Mouse (Mus musculus) embryonic facial prominence, embryonic 14.5 days (tissue): ENCODE data around the gene Ube4b. TPM values are rescaled to one million over a fixed set of nuclear protein-coding genes. Genes with fewer than 3 reads are reported as not detected.
A peak's percentile ranks its signal among the peaks of the same experiment; 100 is the strongest.

Source experiments
- ATAC-seq: fragments of 200-750 bp; cut with Nextera tagmentation; 2 replicates; pipeline ENCODE4 v1.8.0; 2017; ENCODE audit warnings: low read depth, moderate number of reproducible peaks, moderate TSS enrichment
- DNase-seq: peaks from one replicate; pipeline ENCODE4 v3.0.0-alpha.2; 2015; ENCODE audit warnings: low spot score
- H3K27ac ChIP-seq: fragments of 300-500 bp; sonication (generic); replicated peaks from 2 replicates; pipeline ENCODE4 v1.5.1; 2014; ENCODE audit warnings: low read depth, mild to moderate bottlenecking, low read length, moderate library complexity
- H3K27me3 ChIP-seq: fragments of 300-500 bp; sonication (generic); replicated peaks from 2 replicates; pipeline ENCODE4 v1.6.1; 2014; ENCODE audit warnings: low read length; ENCODE audit not compliant: control insufficient read depth, insufficient read depth
- H3K36me3 ChIP-seq: fragments of 300-500 bp; sonication (generic); 2 replicates; pipeline ENCODE4 v1.6.1; 2014; ENCODE audit warnings: low read length, mixed read lengths; ENCODE audit not compliant: control insufficient read depth, insufficient read depth
- H3K4me1 ChIP-seq: fragments of 300-500 bp; sonication (generic); 2 replicates; pipeline ENCODE4 v1.6.1; 2014; ENCODE audit warnings: antibody characterized with exemption, low read length; ENCODE audit not compliant: control insufficient read depth, insufficient read depth
- H3K4me2 ChIP-seq: fragments of 300-500 bp; sonication (generic); 2 replicates; pipeline ENCODE4 v1.6.1; 2014; ENCODE audit warnings: low read depth, mild to moderate bottlenecking, low read length, moderate library complexity, mixed read lengths
- H3K4me3 ChIP-seq: fragments of 300-500 bp; sonication (generic); 2 replicates; pipeline ENCODE4 v1.5.1; 2014; ENCODE audit warnings: low read depth, mild to moderate bottlenecking, low read length
- H3K9ac ChIP-seq: fragments of 300-500 bp; sonication (generic); 2 replicates; pipeline ENCODE4 v1.6.1; 2014; ENCODE audit warnings: low read depth, mild to moderate bottlenecking, low read length, moderate library complexity, mixed read lengths
- H3K9me3 ChIP-seq: fragments of 300-500 bp; sonication (generic); 2 replicates; pipeline ENCODE4 v1.6.1; 2016; ENCODE audit warnings: low read length; ENCODE audit not compliant: control insufficient read depth
- WGBS: fragments of 180-500 bp; shearing (Covaris S2); extraction: QIAGEN DNeasy Blood & Tissue Kit; methylation state at CpG from one replicate; pipeline ENCODE4 v1.1.7; 2014; 5-methylcytosine and 5-hydroxymethylcytosine counted together
- polyA plus RNA-seq: library from polyadenylated mRNA; unstranded; fragments of >200 nt; fragmentation: Nextera tagmentation; extraction: Ambion mirVana; gene quantifications from 2 replicates; pipeline ENCODE4 v1.2.1, GENCODE M21; 2014

Gene Ube4b
- polyA plus RNA-seq, 1 experiment from 2014 or later: 43.7 TPM

GRCm38 (mm10) chr4:149405713-149406443 lies 20.7 kb downstream of the Ube4b start:
- ATAC-seq (no peak), DNase-seq (peak; percentile 67)
- no peak overlapping the region for H3K4me2 ChIP-seq
- peaks cover 6% of the 10 kb centered on the region; the same call in 1 of the 2 replicates for H3K36me3 ChIP-seq
- H3K9ac ChIP-seq: no peak overlapping the region
- WGBS: 64% methylated on average over 16 of the region's 16 CpGs
- peaks cover 30% of the 10 kb centered on the region; the same call in 1 of the 2 replicates for H3K4me1 ChIP-seq
- H3K9me3 ChIP-seq: no peaks in the 10 kb centered on the region
- H3K4me3 ChIP-seq: no peak overlapping the region
- H3K27me3 ChIP-seq: no peaks in the 10 kb centered on the region
- H3K27ac ChIP-seq: 0 out of 2 replicates have a peak overlapping the region, but pooled peaks have one; percentile 44

- no peak overlapping the region for H3K9ac ChIP-seq
- no peaks in the 10 kb centered on the region for H3K36me3 ChIP-seq
- H3K27me3 ChIP-seq: no peaks in the 10 kb centered on the region
- peaks cover 30% of the 10 kb centered on the region; the same call in 1 of the 2 replicates for H3K4me1 ChIP-seq
- DNase-seq (peak; percentile 70), ATAC-seq (no peak; the same call in 1 of the 2 replicates)
- no peaks in the 10 kb centered on the region for H3K9me3 ChIP-seq
- no peak overlapping the region for H3K4me2 ChIP-seq
- H3K4me3 ChIP-seq: no peak overlapping the region
- 49% methylated on average over 19 of the region's 19 CpGs for WGBS
- H3K27ac ChIP-seq: no peak overlapping the region
Measured at GRCm38 (mm10) chr4:149404640-149405465, 21.7 kb downstream of the Ube4b start.

- H3K36me3 ChIP-seq: peaks cover 10% of the 10 kb centered on the region
- peak; percentile 70 for DNase-seq
- no peaks in the 10 kb centered on the region for H3K9me3 ChIP-seq
- peaks cover 30% of the 10 kb centered on the region; the same call in 1 of the 2 replicates for H3K4me1 ChIP-seq
- H3K9ac ChIP-seq: no peak overlapping the region
- ATAC-seq: peak; percentile 24; the same call in 1 of the 2 replicates
- H3K27me3 ChIP-seq: no peaks in the 10 kb centered on the region
- H3K4me3 ChIP-seq: no peak overlapping the region
- H3K4me2 ChIP-seq: no peak overlapping the region
- peak overlapping the region; percentile 33; the same call in 1 of the 2 replicates for H3K27ac ChIP-seq
- WGBS: 7% methylated on average over 6 of the region's 6 CpGs
Measured at GRCm38 (mm10) chr4:149403037-149403436, 23.5 kb downstream of the Ube4b start.

GRCm38 (mm10) chr4:149401591-149401982 lies 25.0 kb downstream of the Ube4b start:
- Histone ChIP-seq H3K27ac (peak overlapping the region; percentile 3; the same call in 1 of the 2 replicates), H3K9me3 (no peaks in the 10 kb centered on the region), H3K9ac (no peak overlapping the region), H3K4me1 (peaks cover 30% of the 10 kb centered on the region; the same call in 1 of the 2 replicates), H3K27me3 (no peaks in the 10 kb centered on the region), H3K36me3 (peaks cover 20% of the 10 kb centered on the region), H3K4me2 (no peak overlapping the region), H3K4me3 (no peak overlapping the region)
- 62% methylated on average over 8 of the region's 8 CpGs for whole genome bisulfite sequencing
- DNase-seq: peak; percentile 67
- no peak for ATAC-seq

GRCm38 (mm10) chr4:149400878-149401590 lies 25.5 kb downstream of the Ube4b start:
- DNase-seq (no peak), ATAC-seq (no peak)
- Histone ChIP-seq H3K9ac (no peak overlapping the region), H3K4me2 (no peak overlapping the region), H3K27me3 (no peaks in the 10 kb centered on the region), H3K4me1 (peaks cover 28% of the 10 kb centered on the region; the same call in 1 of the 2 replicates), H3K9me3 (no peaks in the 10 kb centered on the region), H3K36me3 (peaks cover 20% of the 10 kb centered on the region), H3K4me3 (no peak overlapping the region), H3K27ac (peak overlapping the region; percentile 3; the same call in 1 of the 2 replicates)
- WGBS: 69% methylated on average over 12 of the region's 12 CpGs

GRCm38 (mm10) chr4:149399331-149399910 lies 27.1 kb downstream of the Ube4b start:
- no peak overlapping the region for H3K4me2 ChIP-seq
- DNase-seq (no peak), ATAC-seq (no peak)
- H3K9me3 ChIP-seq: no peaks in the 10 kb centered on the region
- no peak overlapping the region for H3K4me3 ChIP-seq
- no peak overlapping the region for H3K9ac ChIP-seq
- WGBS: 70% methylated on average over 4 of the region's 4 CpGs
- H3K27me3 ChIP-seq: no peaks in the 10 kb centered on the region
- peaks cover 33% of the 10 kb centered on the region; the same call in 1 of the 2 replicates for H3K4me1 ChIP-seq
- H3K36me3 ChIP-seq: peaks cover 20% of the 10 kb centered on the region
- H3K27ac ChIP-seq: no peak overlapping the region

- no peak for ATAC-seq
Measured at GRCm38 (mm10) chr4:149398181-149398735, 28.3 kb downstream of the Ube4b start.

More at GRCm38 (mm10) chr4:149398181-149398735, 28.3 kb downstream of the Ube4b start:
- 90% methylated on average over 9 of the region's 9 CpGs for WGBS
- Histone ChIP-seq H3K4me2 (no peak overlapping the region), H3K36me3 (peaks cover 24% of the 10 kb centered on the region), H3K27me3 (no peaks in the 10 kb centered on the region), H3K9me3 (no peaks in the 10 kb centered on the region), H3K4me1 (peaks cover 27% of the 10 kb centered on the region; the same call in 1 of the 2 replicates), H3K9ac (no peak overlapping the region), H3K4me3 (no peak overlapping the region), H3K27ac (no peak overlapping the region)
- no peak for DNase-seq
